Mouse (Mus musculus): ENCODE data around the gene Rgl2.

- TF ChIP-seq CTCF (IDR thresholded peaks at IDR 0.05; ENCODE audit: low read depth, low read length) (no peak), EP300 (IDR thresholded peaks at IDR 0.05; ENCODE audit: insufficient read depth, low read depth, low read length) (no peak), POLR2A (IDR thresholded peaks at IDR 0.05; ENCODE audit: insufficient read depth, low read length) (no peak)
Measured at GRCm38 (mm10) chr17:33948905-33949537, 19.7 kb downstream of the Rgl2 start.

Measured in ES-Bruce4 (cell line).